Mouse (Mus musculus): Measurements from ENCODE around the gene Misp. TPM values are rescaled to one million over a fixed set of nuclear protein-coding genes. Genes with fewer than 3 reads are reported as not detected.

Gene Misp
- polyA plus RNA-seq, 3 experiments from 2014 or later = not detected

DNA sequence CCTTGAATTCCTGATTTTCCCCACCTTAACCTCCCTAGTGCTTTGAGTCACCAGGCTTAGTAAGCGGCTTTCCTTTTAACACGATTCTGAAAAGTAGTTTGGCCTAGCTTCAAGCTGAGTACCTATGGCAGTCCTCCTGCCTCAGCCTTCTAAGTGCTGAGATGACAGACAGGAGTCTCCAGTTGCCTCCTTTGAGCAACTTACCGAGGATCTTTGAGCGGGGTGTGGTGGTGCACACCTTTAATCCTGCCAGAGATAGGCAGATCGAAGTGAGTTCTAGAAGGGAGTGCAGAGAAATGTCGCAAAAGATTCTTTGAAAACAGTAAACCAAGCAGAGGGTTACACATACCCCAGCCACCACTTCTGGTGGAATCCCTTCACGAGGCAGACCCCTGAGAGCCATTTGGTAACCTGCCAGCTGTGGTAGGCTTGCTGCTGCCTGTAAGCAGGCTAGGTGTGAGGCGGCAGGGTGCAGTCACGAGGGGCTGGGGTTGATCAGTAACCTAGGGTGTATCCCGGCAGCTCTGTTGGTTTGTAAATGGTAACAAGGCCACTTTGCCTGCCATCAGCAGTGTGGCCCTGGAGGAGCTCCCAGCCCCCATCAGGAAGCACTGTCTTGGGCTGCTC lies 34.9 kb downstream of the Misp start:
- no peak for ATAC-seq

- ATAC-seq = no peak
Measured at GRCm38 (mm10) chr10:79856280-79856679, 35.5 kb downstream of the Misp start.

DNA sequence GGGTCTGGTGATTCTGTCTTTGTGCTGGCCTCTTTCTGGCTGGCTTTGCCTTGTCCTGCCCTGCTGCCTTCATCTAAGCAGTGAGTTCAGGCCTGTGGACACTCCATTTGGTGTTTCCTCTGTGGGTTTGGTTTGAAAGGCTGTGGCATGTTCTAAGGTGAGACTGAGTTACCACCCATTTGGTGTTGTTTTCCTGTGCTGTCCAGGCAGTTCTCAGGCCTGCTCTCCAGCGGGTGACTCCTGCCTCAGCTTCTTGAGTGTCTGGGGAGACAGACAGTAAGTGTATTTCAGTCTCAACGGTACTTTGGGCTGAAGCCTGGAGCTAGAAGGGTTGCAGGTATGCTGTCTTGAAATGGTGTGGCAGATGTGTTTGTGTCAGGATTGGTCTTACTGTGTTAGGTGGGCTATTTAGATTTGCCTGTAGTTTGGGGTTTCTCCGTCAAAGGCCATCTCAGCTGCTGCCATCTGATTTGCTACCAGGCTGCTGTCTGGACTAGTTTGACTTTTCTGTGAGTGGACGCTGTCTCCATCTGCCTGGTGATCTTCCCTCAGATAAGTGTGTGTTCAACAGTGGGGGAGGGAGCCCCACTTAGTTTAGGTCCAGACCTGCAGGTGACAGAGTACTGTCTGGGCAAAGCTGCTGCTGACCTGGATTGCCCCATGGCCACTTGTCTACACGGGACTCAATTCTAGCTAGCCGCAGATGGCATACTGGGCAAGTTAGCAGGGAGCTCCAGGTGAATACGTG lies 36.1 kb downstream of the Misp start:
- ATAC-seq = no peak

GRCm38 (mm10) chr10:79857452-79857811 lies 36.6 kb downstream of the Misp start:
- ATAC-seq = no peak

- ATAC-seq = no peak
Measured at GRCm38 (mm10) chr10:79857894-79858293, 37.1 kb downstream of the Misp start.

DNA sequence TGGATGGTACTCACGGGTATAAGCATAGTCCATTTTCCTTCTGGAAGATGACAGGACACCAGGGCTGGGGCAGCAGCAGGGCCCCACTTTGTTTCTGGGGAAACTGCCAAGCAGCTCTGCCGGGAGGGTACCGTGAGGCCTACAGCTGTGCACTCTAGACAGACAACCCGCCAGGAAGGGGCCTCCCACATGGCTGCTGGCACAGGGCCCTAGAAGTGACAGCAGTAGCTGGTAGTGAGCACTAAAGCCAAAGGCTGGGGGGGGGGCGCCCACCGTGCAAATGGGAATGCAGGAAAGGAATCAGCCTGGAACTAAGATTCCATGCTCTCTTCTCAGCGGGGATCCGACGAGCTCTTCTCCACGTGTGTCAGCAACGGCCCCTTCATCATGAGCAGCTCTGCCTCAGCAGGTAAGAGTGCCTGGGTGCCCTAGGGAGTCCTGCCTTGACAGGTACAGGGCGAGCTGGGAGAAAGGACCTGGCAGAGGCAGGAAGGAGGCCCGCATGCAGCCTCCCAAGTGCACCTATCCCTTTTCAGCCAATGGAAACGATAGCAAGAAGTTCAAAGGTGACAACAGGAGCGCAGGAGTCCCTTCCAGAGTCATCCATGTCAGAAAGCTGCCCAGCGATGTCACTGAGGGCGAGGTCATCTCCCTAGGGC lies 37.8 kb downstream of the Misp start:
- no peak for ATAC-seq

DNA sequence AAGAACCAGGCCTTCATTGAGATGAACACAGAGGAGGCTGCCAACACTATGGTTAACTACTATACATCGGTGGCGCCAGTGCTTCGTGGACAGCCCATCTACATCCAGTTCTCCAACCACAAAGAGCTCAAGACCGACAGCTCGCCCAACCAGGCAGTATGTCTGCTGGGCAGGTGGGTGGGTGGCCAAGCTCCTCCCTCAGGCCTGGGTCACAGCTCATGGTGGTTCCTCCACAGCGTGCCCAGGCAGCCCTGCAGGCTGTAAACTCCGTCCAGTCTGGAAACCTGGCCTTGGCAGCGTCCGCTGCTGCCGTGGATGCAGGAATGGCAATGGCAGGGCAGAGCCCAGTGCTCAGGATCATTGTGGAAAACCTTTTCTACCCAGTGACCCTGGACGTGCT lies 38.3 kb downstream of the Misp start:
- ATAC-seq = no peak

GRCm38 (mm10) chr10:79860079-79860911 lies 39.5 kb downstream of the Misp start:
- ATAC-seq = no peak

- ATAC-seq = no peak
Measured at GRCm38 (mm10) chr10:79861230-79862048, 40.6 kb downstream of the Misp start.

GRCm38 (mm10) chr10:79862049-79862788 lies 41.4 kb downstream of the Misp start:
- no peak for ATAC-seq

GRCm38 (mm10) chr10:79862925-79863324 lies 42.1 kb downstream of the Misp start:
- no peak for ATAC-seq

DNA sequence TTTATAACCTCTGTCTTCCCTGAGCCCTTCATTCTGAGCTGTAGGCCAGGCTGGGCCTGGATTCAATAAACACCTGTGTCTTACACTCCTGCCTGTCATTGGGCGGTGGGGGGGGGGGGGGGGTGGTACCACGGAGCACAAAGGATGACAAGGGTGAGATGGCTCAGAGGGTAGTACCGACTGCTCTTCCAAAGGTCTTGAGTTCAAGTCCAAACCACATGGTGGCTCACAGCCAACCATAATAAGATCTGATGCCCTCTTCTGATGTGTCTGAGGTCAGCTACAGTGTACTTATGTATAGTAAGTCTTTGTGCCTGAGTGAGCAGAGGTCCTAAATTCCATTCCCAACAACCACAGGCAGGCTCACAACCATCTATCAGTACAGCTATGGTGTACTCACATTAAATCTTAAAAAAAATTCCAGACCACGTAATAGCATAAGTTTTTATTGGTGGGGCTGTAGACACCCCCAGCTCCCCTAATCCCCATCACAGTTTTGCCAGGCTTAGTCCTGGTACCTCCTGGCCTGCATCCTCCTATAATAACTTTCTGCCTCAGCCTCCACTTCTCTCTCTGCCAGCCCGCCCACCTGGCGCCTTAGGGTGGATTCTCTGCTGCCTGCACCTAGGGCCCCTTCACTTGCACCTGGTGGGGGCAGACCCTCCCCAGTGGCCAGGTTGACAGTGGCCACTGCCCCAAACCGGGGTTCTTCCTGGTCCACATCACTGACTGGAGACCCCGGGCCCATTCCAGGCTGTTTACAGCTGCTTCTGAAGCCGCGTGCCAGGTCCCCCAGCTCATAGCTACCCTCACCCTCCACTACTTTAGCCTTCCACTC lies 43.8 kb downstream of the Misp start:
- ATAC-seq = no peak

- ATAC-seq = no peak
Measured at GRCm38 (mm10) chr10:79865189-79865601, 44.4 kb downstream of the Misp start.

- ATAC-seq = no peak
Measured at GRCm38 (mm10) chr10:79865801-79866295, 45.1 kb downstream of the Misp start.

DNA sequence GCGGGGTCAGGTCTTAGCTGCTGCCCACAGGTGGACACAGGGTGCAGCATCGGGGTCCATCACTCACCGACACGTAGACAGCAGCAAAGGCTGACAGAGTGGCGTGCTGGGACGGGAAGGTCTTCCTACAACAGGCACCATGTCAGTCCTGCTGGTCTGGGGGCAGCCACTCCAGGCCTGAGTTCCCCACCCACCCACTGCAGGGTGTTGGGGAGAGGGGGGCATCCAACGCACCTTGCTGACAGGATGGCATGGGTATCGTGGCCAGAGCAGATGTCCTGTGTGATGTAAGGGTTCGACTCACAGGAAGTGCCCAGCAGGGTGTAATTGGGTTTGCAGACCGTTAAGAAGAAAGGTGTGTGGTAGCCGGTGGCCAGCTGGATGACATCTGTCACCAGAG lies 45.8 kb downstream of the Misp start:
- ATAC-seq = no peak

GRCm38 (mm10) chr10:79871845-79872244 lies 51.1 kb downstream of the Misp start:
- ATAC-seq = no peak

DNA sequence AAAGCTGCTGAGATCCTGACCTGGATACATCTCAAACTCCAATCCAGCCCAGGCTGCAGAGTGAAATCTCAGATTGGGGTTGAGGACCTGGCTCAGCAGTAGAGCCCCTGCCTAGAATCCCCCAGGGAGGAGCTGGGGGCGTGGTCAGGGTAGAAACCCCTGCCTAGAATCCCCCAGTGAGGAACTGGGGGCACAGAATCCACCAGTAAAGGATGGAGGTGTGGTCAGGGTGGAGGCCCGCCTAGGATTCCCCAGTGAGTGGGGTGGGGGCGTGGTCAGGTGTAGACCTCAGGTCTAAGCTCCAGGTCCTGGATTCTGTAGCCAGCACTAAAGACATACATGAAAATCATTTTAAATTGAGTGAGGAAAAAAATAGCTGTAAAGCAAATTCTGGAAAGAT lies 52.1 kb downstream of the Misp start:
- ATAC-seq = no peak

- ATAC-seq = no peak
Measured at GRCm38 (mm10) chr10:79873313-79873712, 52.5 kb downstream of the Misp start.

DNA sequence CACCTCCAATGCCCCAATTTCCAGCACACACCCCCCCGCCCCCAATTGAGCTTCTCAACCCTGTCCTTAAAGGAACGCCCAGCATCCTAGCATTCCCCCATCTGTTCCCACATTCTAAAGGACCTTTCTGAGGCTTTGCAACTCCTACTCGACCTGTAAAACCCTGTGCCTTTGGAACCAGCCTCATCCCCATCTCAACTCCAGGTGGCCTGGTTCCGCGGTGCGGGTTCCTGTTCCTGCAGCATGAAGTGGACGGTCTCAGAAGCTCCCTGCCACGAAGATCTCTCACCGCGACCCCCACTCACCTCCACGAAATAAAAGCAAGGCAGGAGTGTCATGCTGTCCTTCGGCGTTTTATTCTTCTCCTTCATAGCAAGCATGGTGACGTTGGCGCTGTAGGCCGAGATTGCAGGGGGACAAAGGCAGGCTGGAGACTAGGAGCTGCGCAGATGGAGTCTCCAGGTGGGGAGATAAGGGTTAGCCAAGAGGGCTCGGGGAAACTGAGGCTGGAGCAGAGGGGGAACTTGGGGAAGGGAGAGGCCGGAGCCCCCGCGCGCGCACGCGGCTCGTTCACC lies 53.0 kb downstream of the Misp start:
- no peak for ATAC-seq
